Mouse (Mus musculus) kidney, adult 8-10 months (tissue): ENCODE data around the gene Mybph.

ENCODE experiments used
- DNase-seq, 2 experiments: peaks; one replicate each; pipeline ENCODE4 v3.0.0; 2022

The Mybph gene

DNA sequence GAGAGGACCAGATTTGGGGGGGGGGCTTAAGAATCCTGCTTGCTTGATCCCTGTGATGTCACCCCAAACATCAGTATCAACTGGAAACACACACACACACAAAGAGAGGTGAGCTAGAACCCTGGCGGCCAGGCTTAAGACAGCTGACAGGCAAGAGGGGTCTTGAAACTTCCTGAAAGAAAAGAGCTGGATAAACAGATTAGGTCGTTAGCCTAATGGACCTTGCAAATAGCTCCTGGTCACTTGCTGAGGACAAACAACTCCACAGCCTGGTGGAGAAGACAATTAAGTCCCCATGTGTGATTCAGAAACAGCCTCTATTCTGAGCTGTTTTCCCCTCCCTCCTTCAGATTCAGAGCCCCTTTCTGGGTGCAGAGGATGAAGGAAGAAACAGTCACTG is 18.4 kb downstream of the Mybph start:
- DNase-seq: no peak

- DNase-seq: no peak
Measured at GRCm38 (mm10) chr1:134212351-134212750, 19.1 kb downstream of the Mybph start.

GRCm38 (mm10) chr1:134213405-134213804 is 20.2 kb downstream of the Mybph start:
- DNase-seq: no peak

DNA sequence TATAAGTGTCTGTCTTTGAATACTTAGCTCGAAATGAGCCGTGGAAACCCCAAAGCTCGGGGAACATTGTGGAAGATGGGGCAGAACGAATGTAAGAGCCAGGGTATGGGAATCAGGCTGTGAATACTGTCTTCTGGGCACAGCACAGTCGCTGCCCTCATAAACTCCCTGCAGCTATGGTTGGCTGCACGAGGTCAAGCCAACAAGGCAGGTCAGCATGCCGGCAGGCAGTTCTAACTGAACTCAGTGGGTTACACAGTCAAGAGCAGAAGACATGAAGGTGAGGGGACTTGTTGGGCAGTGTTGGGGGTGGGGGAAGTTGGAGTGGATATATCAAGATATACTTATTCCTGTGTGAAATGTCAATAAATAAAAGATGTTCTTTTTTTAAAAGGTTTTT is 21.8 kb downstream of the Mybph start:
- no peak for DNase-seq

DNA sequence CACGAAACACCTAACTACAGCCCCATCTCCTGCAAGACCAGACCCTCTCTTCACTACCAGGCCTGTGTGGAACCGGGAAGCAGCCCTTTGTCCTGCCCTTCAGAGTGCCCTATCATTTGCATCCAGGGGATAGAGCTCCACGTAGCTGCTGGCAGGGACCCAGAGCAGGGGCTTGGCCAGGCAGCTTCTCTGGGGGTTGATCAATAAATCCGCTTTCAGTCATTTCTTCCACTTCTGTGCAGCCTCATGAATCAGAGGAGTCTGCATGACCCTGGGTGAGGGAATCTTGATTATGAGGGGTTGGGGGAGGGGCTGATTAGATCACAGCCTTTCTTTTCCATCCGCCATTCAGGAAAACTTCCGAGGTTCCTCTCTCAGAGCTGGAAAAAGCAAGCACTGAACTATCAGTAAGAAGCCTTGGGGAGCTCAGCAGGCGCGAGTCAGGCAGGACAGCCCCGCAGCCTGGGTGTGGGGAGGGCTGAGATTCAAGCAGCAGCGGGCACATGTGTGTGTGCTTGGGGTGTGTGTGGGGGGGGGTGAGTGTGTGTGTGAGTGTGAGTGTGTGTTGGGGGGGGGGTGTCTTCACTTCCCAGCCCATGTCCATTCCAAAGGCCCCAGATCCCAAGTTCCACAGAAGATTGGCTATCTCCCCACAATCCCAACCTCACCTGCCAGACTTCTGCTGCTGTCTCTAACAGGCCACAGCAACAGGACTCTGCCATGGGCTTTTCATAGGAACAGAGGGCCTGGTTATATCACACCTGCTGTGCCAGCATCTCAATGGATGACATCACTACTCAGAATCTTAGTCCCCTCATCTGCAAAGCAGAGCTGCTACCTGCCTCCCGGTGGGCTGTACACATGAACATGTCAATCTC is 22.7 kb downstream of the Mybph start:
- no peak for DNase-seq

GRCm38 (mm10) chr1:134216629-134216971 is 23.4 kb downstream of the Mybph start:
- no peak for DNase-seq

DNA sequence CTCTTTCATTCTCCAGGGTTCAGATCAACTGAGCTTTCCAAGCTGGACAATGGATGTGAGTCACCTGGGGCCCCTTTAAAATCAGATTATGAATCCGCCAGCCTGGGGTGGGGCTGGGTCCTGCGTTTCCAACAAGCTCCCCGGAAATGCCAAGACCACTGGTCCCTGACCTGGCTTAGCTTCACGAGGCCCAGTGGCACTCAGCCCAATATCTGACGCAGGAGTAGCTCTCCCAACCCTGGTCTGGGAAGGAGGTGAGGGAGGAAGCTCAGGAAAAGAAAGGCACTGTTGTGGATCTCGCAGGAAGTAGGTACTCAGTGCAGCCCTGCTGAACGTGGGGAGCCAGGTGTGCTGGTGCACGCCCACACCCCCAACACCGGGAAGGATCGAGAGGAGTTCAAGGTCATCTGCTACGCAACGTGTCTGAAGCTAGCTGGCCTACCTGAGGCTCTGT is 23.8 kb downstream of the Mybph start:
- peak; percentile 46 to 58 for DNase-seq

GRCm38 (mm10) chr1:134217942-134218341 is 24.7 kb downstream of the Mybph start:
- DNase-seq: no peak

GRCm38 (mm10) chr1:134219608-134220007 is 26.4 kb downstream of the Mybph start:
- DNase-seq: no peak

DNA sequence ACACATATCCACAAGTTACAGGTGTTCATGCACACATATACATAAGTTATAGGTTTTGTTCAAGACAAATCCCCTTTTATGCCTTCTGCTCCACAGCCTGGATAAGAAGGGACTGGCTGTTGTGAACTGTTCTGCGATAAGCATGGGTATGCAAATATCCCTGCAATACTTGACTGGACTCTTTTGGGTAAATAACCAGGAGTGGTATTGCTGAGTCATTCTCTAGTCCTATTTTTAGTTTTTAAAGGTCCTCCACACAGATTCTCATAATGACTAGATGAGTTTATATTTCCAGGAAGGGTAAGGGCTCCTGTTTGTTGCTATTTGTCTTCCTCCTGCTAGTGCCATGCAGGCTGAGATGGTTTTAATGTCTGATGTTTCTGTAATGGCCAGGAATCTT is 27.9 kb downstream of the Mybph start:
- DNase-seq: no peak

DNA sequence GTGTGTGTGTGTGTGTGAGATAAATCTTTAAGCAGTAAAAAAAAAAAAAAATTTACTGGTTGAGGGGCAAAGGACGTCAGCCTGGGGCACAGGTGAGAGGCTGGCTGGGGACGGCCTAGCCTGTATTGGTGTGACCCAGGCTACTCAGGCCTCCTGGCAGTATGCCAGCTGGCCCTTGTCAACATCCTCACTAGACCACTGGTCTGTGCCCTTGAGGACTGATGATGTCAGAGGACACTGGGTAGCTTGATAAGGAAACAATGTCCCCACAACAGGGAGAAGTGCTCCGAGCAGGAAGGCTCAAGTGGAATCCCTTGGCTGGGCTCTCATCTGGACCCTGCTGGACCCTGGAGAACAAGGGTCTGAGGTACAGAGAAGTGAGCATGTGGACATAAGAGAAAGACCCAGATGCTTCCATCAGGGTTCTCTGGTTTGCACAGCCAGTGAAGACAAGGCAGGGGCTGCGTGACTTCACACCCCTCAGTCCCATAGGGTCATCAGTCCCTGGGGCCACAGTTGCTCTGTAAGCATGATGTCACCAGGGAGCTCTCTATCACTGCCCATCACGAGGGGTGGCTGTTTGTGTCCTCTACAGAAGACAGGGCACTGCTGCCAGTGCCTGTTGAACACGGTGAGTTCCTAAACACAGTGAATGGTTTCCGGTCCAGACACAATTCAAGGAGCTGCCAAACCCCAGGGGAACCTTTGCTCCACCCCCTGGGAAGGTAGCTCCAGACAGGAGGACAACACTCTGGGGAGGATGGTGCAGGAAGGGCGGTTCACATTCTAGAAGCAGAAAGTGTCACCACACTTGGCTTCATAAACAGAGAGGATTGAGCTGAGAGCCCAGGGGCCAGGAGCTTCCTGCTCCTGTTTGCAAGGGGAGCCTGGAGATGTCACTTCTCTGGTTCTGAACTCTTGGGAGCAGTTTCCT is 29.1 kb downstream of the Mybph start:
- peak; percentile 63 to 70 for DNase-seq

DNA sequence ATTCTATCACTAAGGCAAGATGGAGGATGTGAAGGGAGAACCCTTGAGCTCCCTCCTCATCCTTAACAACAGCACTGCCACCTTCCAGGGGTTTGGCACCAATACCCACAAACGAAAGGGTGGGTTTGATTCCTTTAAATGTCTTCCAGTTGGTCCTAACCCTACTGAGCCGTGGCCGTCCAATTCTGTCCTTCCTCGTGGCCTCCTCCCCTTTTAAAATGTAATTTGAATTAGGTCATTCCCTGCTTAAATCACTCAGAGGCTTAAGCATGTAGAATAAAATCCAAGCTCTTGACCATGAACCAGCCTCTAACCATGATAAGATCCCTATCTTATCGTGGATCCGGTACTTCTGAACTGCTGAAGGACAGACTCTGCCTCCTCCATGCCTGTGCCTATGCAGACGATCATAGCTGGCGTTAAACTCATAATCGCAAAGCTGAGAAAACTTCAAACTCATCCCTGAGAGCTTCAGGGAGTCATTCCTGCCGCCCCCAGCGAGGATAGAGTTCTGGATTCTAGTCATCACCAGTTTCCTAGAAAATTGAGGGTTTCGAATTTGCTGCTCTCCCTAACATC is 31.5 kb downstream of the Mybph start:
- DNase-seq: no peak

DNA sequence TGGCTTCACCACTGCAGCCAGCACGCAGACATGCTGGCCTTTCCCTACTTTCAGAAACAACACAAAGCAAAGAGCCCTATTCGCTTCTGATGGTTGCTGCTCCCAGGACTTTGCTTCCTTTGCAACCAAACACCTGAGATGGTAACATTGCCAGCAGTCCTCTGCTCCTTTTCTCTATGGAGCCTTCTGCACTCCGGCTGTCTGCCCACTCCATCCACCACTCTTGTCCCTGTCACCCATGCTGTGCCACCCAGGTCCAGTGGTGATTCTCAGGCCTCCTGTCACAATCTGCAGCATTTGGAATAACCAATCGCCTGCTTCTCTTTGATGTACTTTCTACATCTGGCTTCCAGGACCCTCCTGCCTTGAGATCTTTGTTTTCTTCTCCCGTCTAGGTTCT is 32.1 kb downstream of the Mybph start:
- no peak for DNase-seq

GRCm38 (mm10) chr1:134226739-134227138 is 33.5 kb downstream of the Mybph start:
- no peak for DNase-seq

- no peak for DNase-seq
Measured at GRCm38 (mm10) chr1:134229806-134230575, 36.7 kb downstream of the Mybph start.

- DNase-seq: no peak
Measured at GRCm38 (mm10) chr1:134230638-134231228, 37.5 kb downstream of the Mybph start.

- DNase-seq: no peak
Measured at GRCm38 (mm10) chr1:134231270-134231669, 38.0 kb downstream of the Mybph start.

DNA sequence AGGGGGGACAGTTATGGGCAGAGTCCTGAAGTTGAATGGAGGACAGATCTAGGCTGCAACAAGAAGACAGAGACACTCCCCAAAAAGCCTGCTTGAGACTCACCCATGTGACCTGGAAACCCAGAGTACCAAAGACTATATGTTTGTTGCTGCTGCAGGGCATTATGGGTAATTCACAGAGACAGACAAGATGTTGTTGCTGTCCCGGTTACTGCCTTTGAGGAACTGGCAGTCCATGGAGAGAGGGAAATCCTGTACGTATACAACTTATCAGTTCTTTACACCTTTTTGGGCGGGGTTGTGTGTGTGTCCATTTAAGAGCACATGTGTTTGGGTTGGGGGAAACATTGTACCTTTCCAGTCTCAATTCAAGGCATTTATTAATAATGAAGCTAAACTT is 38.4 kb downstream of the Mybph start:
- DNase-seq: no peak

DNA sequence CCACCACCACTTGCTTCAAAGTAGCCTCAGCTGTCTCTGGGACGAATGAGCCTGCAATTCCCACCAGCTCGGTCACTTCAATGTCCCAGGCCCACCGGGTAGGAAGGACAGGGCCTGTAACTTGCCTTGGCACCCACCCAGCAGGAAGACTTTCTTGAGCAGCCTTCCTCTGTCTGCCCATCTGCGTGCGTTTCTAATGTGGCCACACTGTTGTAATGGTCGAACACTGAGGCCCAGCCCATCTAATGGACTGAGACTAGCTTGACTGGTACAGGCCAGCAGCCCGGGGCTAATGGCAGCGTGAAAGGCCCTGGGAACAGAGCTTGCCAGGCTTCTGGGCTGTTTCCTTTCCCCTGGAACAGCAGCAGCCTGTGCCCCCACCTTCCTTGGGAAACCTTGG is 39.1 kb downstream of the Mybph start:
- no peak for DNase-seq

DNA sequence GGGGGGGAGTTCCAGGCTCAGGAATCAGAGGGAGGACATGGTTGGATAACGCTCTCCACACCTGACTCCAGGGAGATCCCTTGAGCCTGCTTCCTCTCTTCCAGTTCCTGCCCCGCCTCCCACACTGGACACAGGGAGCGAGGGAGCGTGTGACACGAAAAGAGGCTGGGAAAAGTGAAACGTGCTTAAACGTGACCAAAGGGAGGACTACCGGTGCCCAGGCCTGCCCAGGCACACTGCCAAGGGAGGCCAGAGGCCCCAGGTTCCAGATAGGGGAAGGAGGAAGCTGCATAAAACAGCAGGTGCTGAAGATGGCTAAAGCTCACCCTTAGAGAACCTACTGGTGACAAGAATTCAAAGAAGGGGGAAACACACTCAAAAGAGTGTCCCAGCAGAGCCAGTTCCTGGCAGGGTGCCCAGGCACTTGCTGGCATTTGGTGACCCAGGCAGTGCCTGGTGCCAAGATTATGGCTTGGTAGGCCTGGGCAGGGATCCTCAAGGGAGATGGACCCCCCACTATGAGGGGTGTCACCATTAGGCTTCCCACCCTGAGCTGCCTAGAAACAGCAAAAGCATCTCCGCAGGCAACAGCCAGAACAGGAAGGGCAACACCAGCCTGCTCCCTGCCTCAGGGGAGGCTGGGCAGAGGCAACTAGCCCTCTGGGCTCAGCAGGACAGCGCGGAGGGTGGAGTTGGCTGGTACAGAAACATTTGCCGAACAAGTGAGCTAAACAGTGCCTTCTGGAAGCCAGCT is 39.7 kb downstream of the Mybph start:
- DNase-seq: peak; percentile 47 to 63

- DNase-seq: no peak
Measured at GRCm38 (mm10) chr1:134233681-134234454, 40.6 kb downstream of the Mybph start.
